Mouse (Mus musculus): ENCODE data around the gene Sptssa. TPM values are rescaled to one million over a fixed set of nuclear protein-coding genes. Genes with fewer than 3 reads are reported as not detected.

Sptssa gene
- polyA plus RNA-seq, 1 experiment from 2014 or later: 235 TPM

GRCm38 (mm10) chr12:54637033-54637432 is 19.3 kb downstream of the Sptssa start:
- Histone ChIP-seq H3K9me3 (replicated peaks; ENCODE audit: low read length) (no peaks in the 10 kb centered on the region), H3K9ac (ENCODE audit: low read depth, low read length) (no peak overlapping the region), H3K27me3 (ENCODE audit: insufficient read depth, low read length) (no peaks in the 10 kb centered on the region), H3K4me3 (replicated peaks; ENCODE audit: low read depth, low read length) (no peak overlapping the region), H3K27ac (no peak overlapping the region), H3K4me2 (ENCODE audit: low read length) (no peak overlapping the region), H3K4me1 (replicated peaks; ENCODE audit: insufficient read depth, low read length) (no peaks in the 10 kb centered on the region), H3K36me3 (ENCODE audit: insufficient read depth, low read length) (no peaks in the 10 kb centered on the region)
- WGBS: 63% methylated on average over 1 of the region's 1 CpGs
- no peak for ATAC-seq (replicated peaks; ENCODE audit: low FRiP score, low read depth)
- no peak for DNase-seq (ENCODE audit: low spot score)
- TF ChIP-seq CTCF (IDR thresholded peaks at IDR 0.05; ENCODE audit: low read depth): no peak

GRCm38 (mm10) chr12:54632141-54632540 is 24.2 kb downstream of the Sptssa start:
- 81% methylated on average over 2 of the region's 2 CpGs for WGBS

GRCm38 (mm10) chr12:54621942-54622341 is 34.4 kb downstream of the Sptssa start:
- Histone ChIP-seq H3K36me3 (ENCODE audit: insufficient read depth, low read length) (no peaks in the 10 kb centered on the region), H3K9me3 (replicated peaks; ENCODE audit: low read length) (no peaks in the 10 kb centered on the region), H3K27me3 (ENCODE audit: insufficient read depth, low read length) (no peaks in the 10 kb centered on the region), H3K27ac (no peak overlapping the region), H3K4me2 (ENCODE audit: low read length) (no peak overlapping the region), H3K4me3 (replicated peaks; ENCODE audit: low read depth, low read length) (no peak overlapping the region), H3K9ac (ENCODE audit: low read depth, low read length) (no peak overlapping the region), H3K4me1 (replicated peaks; ENCODE audit: insufficient read depth, low read length) (no peaks in the 10 kb centered on the region)
- no peak for ATAC-seq (replicated peaks; ENCODE audit: low FRiP score, low read depth)
- no peak for TF ChIP-seq CTCF (IDR thresholded peaks at IDR 0.05; ENCODE audit: low read depth)
- no peak for DNase-seq (ENCODE audit: low spot score)
- 86% methylated on average over 2 of the region's 2 CpGs for WGBS

More at GRCm38 (mm10) chr12:54632141-54632540, 24.2 kb downstream of the Sptssa start:
- Histone ChIP-seq H3K4me3 (replicated peaks; ENCODE audit: low read depth, low read length) (no peak overlapping the region), H3K27me3 (ENCODE audit: insufficient read depth, low read length) (no peaks in the 10 kb centered on the region), H3K9me3 (replicated peaks; ENCODE audit: low read length) (no peaks in the 10 kb centered on the region), H3K4me1 (replicated peaks; ENCODE audit: insufficient read depth, low read length) (no peaks in the 10 kb centered on the region), H3K9ac (ENCODE audit: low read depth, low read length) (no peak overlapping the region), H3K36me3 (ENCODE audit: insufficient read depth, low read length) (no peaks in the 10 kb centered on the region), H3K27ac (no peak overlapping the region), H3K4me2 (ENCODE audit: low read length) (no peak overlapping the region)
- ATAC-seq (replicated peaks; ENCODE audit: low FRiP score, low read depth): no peak
- no peak for TF ChIP-seq CTCF (IDR thresholded peaks at IDR 0.05; ENCODE audit: low read depth)
- no peak for DNase-seq (ENCODE audit: low spot score)

DNA sequence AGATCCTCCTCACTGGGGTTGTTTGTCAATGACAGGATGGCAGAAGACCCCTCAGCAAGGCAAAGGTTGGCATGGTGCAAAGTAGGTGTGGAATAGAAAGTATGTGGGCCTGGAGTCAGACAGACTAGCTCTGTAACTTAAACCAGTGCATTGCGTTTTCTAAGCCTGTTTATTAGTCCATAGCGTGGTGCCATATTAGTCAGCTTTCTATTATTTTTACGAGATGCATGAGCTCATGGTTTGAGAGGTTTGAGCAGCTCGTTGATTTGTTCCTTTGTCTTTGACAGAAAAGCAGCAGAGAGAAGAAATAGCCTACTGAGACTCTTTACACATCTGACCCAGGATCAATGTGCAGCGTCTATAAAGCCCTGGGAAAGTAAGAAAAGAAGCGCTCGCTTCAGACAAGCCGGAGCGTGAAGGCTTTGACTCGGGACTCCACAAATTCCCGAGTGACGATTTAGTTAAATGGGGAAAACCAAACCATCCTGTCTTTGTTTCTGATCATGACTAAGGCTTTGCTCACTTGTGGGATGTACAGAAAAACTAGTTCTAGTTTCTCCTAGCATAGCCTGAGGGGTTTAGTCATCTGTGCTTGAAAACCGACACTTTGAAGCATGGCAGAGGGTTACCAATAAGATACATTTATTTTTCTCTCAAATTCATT is 36.2 kb downstream of the Sptssa start:
- Histone ChIP-seq H3K27me3 (ENCODE audit: insufficient read depth, low read length) (no peaks in the 10 kb centered on the region), H3K9ac (ENCODE audit: low read depth, low read length) (no peak overlapping the region), H3K27ac (no peak overlapping the region), H3K36me3 (ENCODE audit: insufficient read depth, low read length) (no peaks in the 10 kb centered on the region), H3K4me2 (ENCODE audit: low read length) (no peak overlapping the region), H3K4me3 (replicated peaks; ENCODE audit: low read depth, low read length) (no peak overlapping the region), H3K4me1 (replicated peaks; ENCODE audit: insufficient read depth, low read length) (no peaks in the 10 kb centered on the region), H3K9me3 (replicated peaks; ENCODE audit: low read length) (no peaks in the 10 kb centered on the region)
- TF ChIP-seq CTCF (IDR thresholded peaks at IDR 0.05; ENCODE audit: low read depth): no peak
- WGBS: 70% methylated on average over 13 of the region's 13 CpGs
- DNase-seq (ENCODE audit: low spot score) (no peak), ATAC-seq (replicated peaks; ENCODE audit: low FRiP score, low read depth) (no peak)

GRCm38 (mm10) chr12:54608988-54609387 is 47.4 kb downstream of the Sptssa start:
- H3K9ac ChIP-seq (ENCODE audit: low read depth, low read length): no peak overlapping the region
- DNase-seq (ENCODE audit: low spot score): no peak
- TF ChIP-seq CTCF (IDR thresholded peaks at IDR 0.05; ENCODE audit: low read depth): no peak
- H3K27ac ChIP-seq: no peak overlapping the region
- no peaks in the 10 kb centered on the region for H3K9me3 ChIP-seq (replicated peaks; ENCODE audit: low read length)
- H3K4me1 ChIP-seq (replicated peaks; ENCODE audit: insufficient read depth, low read length): no peaks in the 10 kb centered on the region
- WGBS: 32% methylated on average over 6 of the region's 6 CpGs
- H3K4me2 ChIP-seq (ENCODE audit: low read length): no peak overlapping the region
- no peaks in the 10 kb centered on the region for H3K36me3 ChIP-seq (ENCODE audit: insufficient read depth, low read length)
- H3K27me3 ChIP-seq (ENCODE audit: insufficient read depth, low read length): no peaks in the 10 kb centered on the region
- no peak for ATAC-seq (replicated peaks; ENCODE audit: low FRiP score, low read depth)
- no peak overlapping the region for H3K4me3 ChIP-seq (replicated peaks; ENCODE audit: low read depth, low read length)

DNA sequence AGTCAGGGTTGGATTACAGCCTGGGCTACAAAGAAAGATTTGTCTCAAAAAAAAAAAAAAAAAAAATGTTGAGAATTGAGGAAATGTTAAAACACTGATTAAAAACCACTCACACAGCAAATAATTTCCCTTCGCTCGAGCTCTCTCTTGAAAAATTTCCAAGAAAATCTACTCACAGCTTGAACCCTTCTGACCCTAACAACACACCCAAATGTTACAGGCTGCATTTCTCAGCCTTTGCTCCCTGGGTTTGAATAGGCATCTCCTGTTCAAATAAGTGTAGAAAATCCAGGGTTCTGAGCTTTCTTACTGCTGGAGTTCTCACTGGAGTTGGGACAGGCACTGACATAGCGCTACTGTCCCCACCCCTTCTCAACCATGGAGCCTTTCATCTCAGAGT is 51.2 kb downstream of the Sptssa start:
- DNase-seq (ENCODE audit: low spot score) (peak; percentile 24), ATAC-seq (replicated peaks; ENCODE audit: low FRiP score, low read depth) (no peak)
- no peak overlapping the region for H3K4me3 ChIP-seq (replicated peaks; ENCODE audit: low read depth, low read length)
- no peaks in the 10 kb centered on the region for H3K27me3 ChIP-seq (ENCODE audit: insufficient read depth, low read length)
- no peaks in the 10 kb centered on the region for H3K9me3 ChIP-seq (replicated peaks; ENCODE audit: low read length)
- H3K27ac ChIP-seq: no peak overlapping the region
- 58% methylated on average over 3 of the region's 3 CpGs for WGBS
- no peaks in the 10 kb centered on the region for H3K36me3 ChIP-seq (ENCODE audit: insufficient read depth, low read length)
- no peaks in the 10 kb centered on the region for H3K4me1 ChIP-seq (replicated peaks; ENCODE audit: insufficient read depth, low read length)
- no peak overlapping the region for H3K4me2 ChIP-seq (ENCODE audit: low read length)
- no peak for TF ChIP-seq CTCF (IDR thresholded peaks at IDR 0.05; ENCODE audit: low read depth)
- no peak overlapping the region for H3K9ac ChIP-seq (ENCODE audit: low read depth, low read length)
